Mouse (Mus musculus): ENCODE results near the gene Aox2.

Aox2 gene

GRCm38 (mm10) chr1:58288091-58288490 lies 10.0 kb downstream of the Aox2 start:
- no peak for DNase-seq (ENCODE audit: low read depth, low spot score)

GRCm38 (mm10) chr1:58289863-58290469 lies 11.8 kb downstream of the Aox2 start:
- no peak for DNase-seq (ENCODE audit: low read depth, low spot score)

GRCm38 (mm10) chr1:58291394-58292300 lies 13.5 kb downstream of the Aox2 start:
- DNase-seq (ENCODE audit: low read depth, low spot score), result peak; percentile 16

- DNase-seq (ENCODE audit: low read depth, low spot score), result no peak
Measured at GRCm38 (mm10) chr1:58294730-58295129, 16.6 kb downstream of the Aox2 start.

- peak; percentile 26 for DNase-seq (ENCODE audit: low read depth, low spot score)
Measured at GRCm38 (mm10) chr1:58296278-58296677, 18.2 kb downstream of the Aox2 start.

GRCm38 (mm10) chr1:58296821-58297220 lies 18.7 kb downstream of the Aox2 start:
- no peak for DNase-seq (ENCODE audit: low read depth, low spot score)

GRCm38 (mm10) chr1:58298347-58298746 lies 20.2 kb downstream of the Aox2 start:
- DNase-seq (ENCODE audit: low read depth, low spot score), result no peak

- DNase-seq (ENCODE audit: low read depth, low spot score), result no peak
Measured at GRCm38 (mm10) chr1:58301073-58301472, 22.9 kb downstream of the Aox2 start.

GRCm38 (mm10) chr1:58302015-58302414 lies 23.9 kb downstream of the Aox2 start:
- DNase-seq (ENCODE audit: low read depth, low spot score), result no peak

- DNase-seq (ENCODE audit: low read depth, low spot score), result no peak
Measured at GRCm38 (mm10) chr1:58303009-58303408, 24.9 kb downstream of the Aox2 start.

- no peak for DNase-seq (ENCODE audit: low read depth, low spot score)
Measured at GRCm38 (mm10) chr1:58303726-58304125, 25.6 kb downstream of the Aox2 start.

- no peak for DNase-seq (ENCODE audit: low read depth, low spot score)
Measured at GRCm38 (mm10) chr1:58304296-58304695, 26.2 kb downstream of the Aox2 start.

GRCm38 (mm10) chr1:58307181-58307580 lies 29.1 kb downstream of the Aox2 start:
- DNase-seq (ENCODE audit: low read depth, low spot score), result no peak

- DNase-seq (ENCODE audit: low read depth, low spot score), result no peak
Measured at GRCm38 (mm10) chr1:58308594-58308993, 30.5 kb downstream of the Aox2 start.

- DNase-seq (ENCODE audit: low read depth, low spot score), result no peak
Measured at GRCm38 (mm10) chr1:58309853-58310252, 31.7 kb downstream of the Aox2 start.

GRCm38 (mm10) chr1:58311221-58311864 lies 33.2 kb downstream of the Aox2 start:
- no peak for DNase-seq (ENCODE audit: low read depth, low spot score)

- no peak for DNase-seq (ENCODE audit: low read depth, low spot score)
Measured at GRCm38 (mm10) chr1:58313173-58313572, 35.0 kb downstream of the Aox2 start.

- DNase-seq (ENCODE audit: low read depth, low spot score), result no peak
Measured at GRCm38 (mm10) chr1:58315532-58315931, 37.4 kb downstream of the Aox2 start.

- no peak for DNase-seq (ENCODE audit: low read depth, low spot score)
Measured at GRCm38 (mm10) chr1:58333222-58333621, 55.1 kb downstream of the Aox2 start.

GRCm38 (mm10) chr1:58339901-58340300 lies 61.8 kb downstream of the Aox2 start:
- no peak for DNase-seq (ENCODE audit: low read depth, low spot score)

- DNase-seq (ENCODE audit: low read depth, low spot score), result no peak
Measured at GRCm38 (mm10) chr1:58341576-58341975, 63.5 kb downstream of the Aox2 start.

GRCm38 (mm10) chr1:58343861-58344260 lies 65.7 kb downstream of the Aox2 start:
- DNase-seq (ENCODE audit: low read depth, low spot score), result no peak

All from brain, embryonic 18.5 days (tissue).